Mouse (Mus musculus) left cerebral cortex, postnatal 25 days (tissue): ENCODE results near the gene Fcamr. TPM values are rescaled to one million over a fixed set of nuclear protein-coding genes. Genes with fewer than 3 reads are reported as not detected.

ENCODE experiments used
- DNase-seq, 2 experiments: peaks; one replicate each; pipeline ENCODE4 v3.0.0; 2022; ENCODE audit warnings: low spot score in 2 of 2, mixed read lengths in 1 of 2
- intact Hi-C: fragments of 180-260 bp; cut with DNase I; formaldehyde crosslinking; loops from one replicate; pipeline ENCODE4 v1.15.1; 2025
- total RNA-seq, 2 experiments: library from RNA; stranded (reverse); gene quantifications; 2 replicates each; pipeline ENCODE4 v1.2.3; 2021

The Fcamr gene
- total RNA-seq, 2 experiments from 2014 or later: not detected

DNA sequence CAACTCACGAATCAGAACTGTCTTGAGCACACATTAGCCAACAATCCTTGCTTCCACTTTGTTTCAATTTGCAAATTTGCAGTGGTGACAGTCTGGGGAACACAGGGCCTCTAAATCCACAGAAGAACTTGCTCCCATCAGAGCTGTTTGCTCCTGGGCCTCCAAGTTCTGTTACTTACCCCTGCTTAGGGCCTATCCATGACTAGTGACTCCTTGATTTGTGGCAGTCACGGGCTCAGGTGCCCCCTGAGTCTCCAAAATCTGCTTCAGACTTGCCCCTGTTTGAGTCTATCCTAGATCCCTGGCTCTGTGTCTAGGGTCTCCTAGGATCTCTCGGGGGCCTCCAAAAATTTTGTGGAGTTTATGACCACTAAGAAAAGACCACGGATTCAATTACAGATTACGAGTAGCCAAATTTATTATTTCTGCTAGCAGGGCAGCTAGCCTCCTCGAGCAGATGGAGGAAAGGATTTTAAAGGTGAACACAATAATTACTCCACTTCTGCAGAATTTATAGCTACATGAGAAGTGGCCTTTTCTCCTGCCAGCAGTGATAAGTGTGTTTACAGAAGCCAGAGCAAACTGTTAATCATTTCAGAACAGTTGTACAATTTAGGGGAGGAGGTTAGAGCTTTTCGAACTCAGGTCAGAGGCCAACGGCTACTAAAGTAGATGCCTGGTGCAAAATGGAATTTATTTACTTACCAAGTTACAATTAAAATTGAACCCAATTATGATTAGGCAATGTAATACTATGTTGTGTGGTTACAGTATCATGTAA lies 40.1 kb downstream of the Fcamr start:
- DNase-seq: no peak
- intact Hi-C loops: no loop called here

DNA sequence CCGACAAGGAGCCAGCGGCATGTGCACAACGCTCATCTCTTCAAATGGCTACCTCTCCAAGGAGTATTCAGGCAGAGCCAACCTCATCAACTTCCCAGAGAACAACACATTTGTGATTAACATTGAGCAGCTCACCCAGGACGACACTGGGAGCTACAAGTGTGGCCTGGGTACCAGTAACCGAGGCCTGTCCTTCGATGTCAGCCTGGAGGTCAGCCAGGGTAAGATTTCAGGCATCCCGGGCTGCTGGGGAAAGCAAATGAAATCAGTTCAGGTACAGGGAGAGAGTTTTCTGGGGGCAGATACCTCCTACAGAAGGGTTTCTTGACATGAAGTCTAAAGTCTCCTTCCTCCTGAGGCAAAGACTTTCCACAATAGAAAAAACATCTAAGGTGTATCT lies 40.9 kb downstream of the Fcamr start:
- intact Hi-C loops: no loop called here

DNA sequence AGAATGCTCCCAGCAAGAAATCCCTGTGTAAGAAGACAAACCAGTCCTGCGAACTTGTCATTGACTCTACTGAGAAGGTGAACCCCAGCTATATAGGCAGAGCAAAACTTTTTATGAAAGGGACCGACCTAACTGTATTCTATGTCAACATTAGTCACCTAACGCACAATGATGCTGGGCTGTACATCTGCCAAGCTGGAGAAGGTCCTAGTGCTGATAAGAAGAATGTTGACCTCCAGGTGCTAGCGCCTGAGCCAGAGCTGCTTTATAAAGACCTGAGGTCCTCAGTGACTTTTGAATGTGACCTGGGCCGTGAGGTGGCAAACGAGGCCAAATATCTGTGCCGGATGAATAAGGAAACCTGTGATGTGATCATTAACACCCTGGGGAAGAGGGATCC lies 43.8 kb downstream of the Fcamr start:
- intact Hi-C loops: no loop called here
- no peak for DNase-seq

More for the DNA sequence above, 40.9 kb downstream of the Fcamr start:
- no peak for DNase-seq

- peak in 1 of 2 experiments; percentile 71 for DNase-seq
Measured at GRCm38 (mm10) chr1:130849530-130850214, 49.0 kb downstream of the Fcamr start.

GRCm38 (mm10) chr1:130850405-130850804 lies 49.7 kb downstream of the Fcamr start:
- intact Hi-C loops: no loop called here
- DNase-seq: peak in 1 of 2 experiments; percentile 53

More at GRCm38 (mm10) chr1:130849530-130850214, 49.0 kb downstream of the Fcamr start:
- intact Hi-C loops: no loop called here

- intact Hi-C loops: no loop called here
- DNase-seq: no peak
Measured at GRCm38 (mm10) chr1:130854819-130855218, 54.1 kb downstream of the Fcamr start.

- intact Hi-C loops: no loop called here
- DNase-seq: no peak
Measured at GRCm38 (mm10) chr1:130855723-130856122, 55.0 kb downstream of the Fcamr start.

GRCm38 (mm10) chr1:130857456-130857855 lies 56.8 kb downstream of the Fcamr start:
- intact Hi-C loops: no loop called here
- DNase-seq: no peak

DNA sequence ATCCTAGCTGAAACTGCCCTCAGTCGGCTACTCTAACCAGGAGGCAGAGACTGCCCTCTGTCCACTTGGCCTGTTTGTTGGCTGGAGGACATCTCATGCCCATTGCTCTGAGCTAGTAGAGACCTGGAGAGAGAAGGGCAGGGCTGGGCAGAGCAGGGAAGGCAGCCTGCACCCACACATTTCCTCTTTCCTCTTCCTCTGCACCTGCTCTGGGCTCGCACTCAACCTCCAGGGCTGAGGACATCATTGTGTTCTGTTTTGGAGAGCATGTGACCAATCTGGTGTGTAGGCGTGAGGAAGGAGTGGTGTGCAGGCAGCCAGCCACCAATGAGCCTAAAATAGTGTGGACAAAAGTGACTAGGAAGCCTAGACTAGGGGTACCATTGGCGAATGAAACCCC lies 63.5 kb downstream of the Fcamr start:
- peak in 1 of 2 experiments; percentile 26 for DNase-seq
- intact Hi-C loops: no loop called here

Other genes with a start within 250 kb of the Fcamr start
- not detected for gene Zp3r, start 171.3 kb upstream of the Fcamr start, total RNA-seq
- not detected for gene C4bp, start 139.3 kb upstream of the Fcamr start, total RNA-seq
- not detected for gene Gm29427, start 85.1 kb upstream of the Fcamr start, total RNA-seq
- 10 to 100 TPM; 16.2 to 16.9 TPM for gene Yod1, start 83.6 kb upstream of the Fcamr start, total RNA-seq
- gene Pfkfb2, start 71.6 kb upstream of the Fcamr start, total RNA-seq: 10 to 100 TPM; 37.6 to 48.4 TPM
- 1 to 10 TPM; 1.8 TPM for gene AA986860, start 68.9 kb upstream of the Fcamr start, total RNA-seq
- not detected for gene Pigr, start 25.8 kb downstream of the Fcamr start, total RNA-seq
- not detected for gene Fcmr, start 64.8 kb downstream of the Fcamr start, total RNA-seq
- not detected for gene Il24, start 86.6 kb downstream of the Fcamr start, total RNA-seq
- not detected for gene Il20, start 110.5 kb downstream of the Fcamr start, total RNA-seq
- not detected for gene Il19, start 139.2 kb downstream of the Fcamr start, total RNA-seq
- gene Il10, start 218.9 kb downstream of the Fcamr start, total RNA-seq: not detected